Mouse (Mus musculus) left cerebral cortex, postnatal 36 days (tissue): ENCODE data around the gene Vps9d1. TPM values are rescaled to one million over a fixed set of nuclear protein-coding genes. Genes with fewer than 3 reads are reported as not detected.
"Not testable (repeated sequence)": the region's sequence is repeated elsewhere in the genome, so short reads cannot be mapped to it uniquely, and the experiment has no call there.

ENCODE experiments used
- DNase-seq, 2 experiments: peaks; one replicate each; pipeline ENCODE4 v3.0.0; 2021 to 2022; ENCODE audit warnings: low spot score in 2 of 2, mixed read lengths in 1 of 2
- intact Hi-C: fragments of 180-260 bp; cut with DNase I; formaldehyde crosslinking; loops from one replicate; pipeline ENCODE4 v1.15.1; 2025
- total RNA-seq, 2 experiments: library from RNA; stranded (reverse); gene quantifications; 2 replicates each; pipeline ENCODE4 v1.2.3; 2021

Gene Vps9d1
- total RNA-seq, result 10 to 100 TPM; 56.1 to 67.6 TPM

GRCm38 (mm10) chr8:123254099-123254885 lies at the start of gene Vps9d1, which contains the start of gene Zfp276:
Gene Vps9d1 (minus strand): TSS chr8:123254348.
Gene Zfp276 (plus strand): TSS chr8:123254195.
- peak; percentile 80 to 87 for DNase-seq
- intact Hi-C loops, result no loop called here

DNA sequence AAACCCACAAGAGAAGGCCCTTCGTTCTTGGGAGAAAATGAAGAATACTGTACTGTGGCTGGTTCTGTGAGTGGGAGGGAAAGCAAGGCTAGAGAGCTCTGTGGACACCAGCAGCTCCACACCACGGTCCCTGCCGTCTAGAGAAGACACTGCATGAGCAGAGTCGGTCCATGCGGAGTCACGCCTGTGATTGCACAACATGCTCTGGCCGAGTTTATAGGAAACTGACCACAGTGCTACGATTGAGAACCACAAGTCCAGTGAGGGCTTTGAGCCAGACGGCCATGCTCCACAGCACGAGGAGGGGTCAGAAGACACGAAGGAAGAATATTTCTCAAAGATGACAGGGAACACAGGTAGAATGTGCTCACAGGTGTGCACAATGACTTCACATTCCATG lies 44.2 kb upstream of the Vps9d1 start:
- intact Hi-C loops, result no loop called here
- DNase-seq, result no peak

DNA sequence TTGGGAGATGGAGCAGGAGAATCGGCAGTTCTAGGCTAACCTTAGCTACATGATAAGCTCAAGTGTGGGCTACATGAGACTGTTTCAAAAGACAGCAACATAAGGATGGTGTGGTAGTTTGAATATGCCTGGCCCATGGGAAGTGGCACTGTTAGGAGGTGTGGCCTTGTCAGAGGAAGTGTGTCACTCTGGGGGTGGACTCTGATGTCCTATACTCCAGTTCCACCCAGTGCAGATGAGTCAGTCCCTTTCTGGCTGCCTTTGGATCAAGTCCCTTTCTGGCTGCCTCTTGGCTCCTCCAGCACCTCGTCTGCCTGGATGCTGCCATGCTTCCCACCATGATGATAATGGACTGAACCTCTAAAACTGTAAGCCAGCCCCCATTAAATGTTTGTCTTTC lies 38.6 kb upstream of the Vps9d1 start:
- intact Hi-C loops, result no loop called here
- no peak for DNase-seq

DNA sequence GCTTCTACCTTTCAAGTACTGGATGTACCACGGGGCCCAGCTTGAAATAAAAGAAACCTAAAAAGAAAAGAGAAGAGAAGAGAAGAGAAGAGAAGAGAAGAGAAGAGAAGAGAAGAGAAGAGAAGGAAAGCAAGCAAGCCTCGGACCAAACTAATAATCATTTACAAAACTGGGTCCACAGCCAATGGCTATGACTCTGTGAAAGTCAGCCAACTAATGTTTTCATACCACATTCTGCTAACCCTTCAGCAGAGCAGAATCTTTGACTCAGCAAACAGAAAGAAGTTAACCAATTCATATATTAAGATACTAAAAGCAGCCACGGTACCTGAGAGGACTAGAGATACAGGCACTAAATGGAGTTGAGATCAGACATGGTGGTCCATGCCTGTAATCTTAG lies 38.1 kb upstream of the Vps9d1 start:
- intact Hi-C loops, result no loop called here
- no peak for DNase-seq

- DNase-seq, result no peak
- intact Hi-C loops, result no loop called here
Observed at GRCm38 (mm10) chr8:123291716-123292115, 37.6 kb upstream of the Vps9d1 start.

DNA sequence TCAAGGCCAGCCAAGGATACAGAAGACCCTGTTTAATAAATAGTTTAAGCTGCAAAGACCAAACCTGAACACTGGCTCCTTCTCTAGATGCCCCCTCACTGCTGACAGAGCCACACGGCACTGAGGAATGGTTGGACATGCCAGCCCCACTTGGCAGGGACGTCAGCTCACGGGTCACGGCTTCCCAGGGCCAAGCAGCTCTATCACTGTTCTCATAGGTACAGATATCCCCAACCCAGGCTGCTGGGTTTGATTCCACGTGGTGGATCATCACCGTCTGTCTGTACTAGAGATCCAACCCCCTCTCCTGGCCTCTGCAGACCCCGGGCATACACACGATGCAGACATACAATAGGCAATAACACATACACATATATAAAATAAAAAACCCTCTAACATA lies 36.5 kb upstream of the Vps9d1 start:
- no peak for DNase-seq
- intact Hi-C loops, result no loop called here

GRCm38 (mm10) chr8:123290166-123290565 lies 36.0 kb upstream of the Vps9d1 start:
- DNase-seq, result peak in 1 of 2 experiments; percentile 22
- intact Hi-C loops, result no loop called here

GRCm38 (mm10) chr8:123287362-123287761 lies 33.2 kb upstream of the Vps9d1 start:
- intact Hi-C loops, result no loop called here
- DNase-seq, result no peak

- DNase-seq, result no peak
Observed at GRCm38 (mm10) chr8:123284493-123284892, 30.3 kb upstream of the Vps9d1 start.

GRCm38 (mm10) chr8:123283991-123284390 lies 29.8 kb upstream of the Vps9d1 start:
- no peak for DNase-seq
- intact Hi-C loops, result no loop called here

More at GRCm38 (mm10) chr8:123284493-123284892, 30.3 kb upstream of the Vps9d1 start:
- intact Hi-C loops, result no loop called here

- intact Hi-C loops, DNase-seq: not testable (repeated sequence)
Observed at GRCm38 (mm10) chr8:123282994-123283393, 28.8 kb upstream of the Vps9d1 start.

DNA sequence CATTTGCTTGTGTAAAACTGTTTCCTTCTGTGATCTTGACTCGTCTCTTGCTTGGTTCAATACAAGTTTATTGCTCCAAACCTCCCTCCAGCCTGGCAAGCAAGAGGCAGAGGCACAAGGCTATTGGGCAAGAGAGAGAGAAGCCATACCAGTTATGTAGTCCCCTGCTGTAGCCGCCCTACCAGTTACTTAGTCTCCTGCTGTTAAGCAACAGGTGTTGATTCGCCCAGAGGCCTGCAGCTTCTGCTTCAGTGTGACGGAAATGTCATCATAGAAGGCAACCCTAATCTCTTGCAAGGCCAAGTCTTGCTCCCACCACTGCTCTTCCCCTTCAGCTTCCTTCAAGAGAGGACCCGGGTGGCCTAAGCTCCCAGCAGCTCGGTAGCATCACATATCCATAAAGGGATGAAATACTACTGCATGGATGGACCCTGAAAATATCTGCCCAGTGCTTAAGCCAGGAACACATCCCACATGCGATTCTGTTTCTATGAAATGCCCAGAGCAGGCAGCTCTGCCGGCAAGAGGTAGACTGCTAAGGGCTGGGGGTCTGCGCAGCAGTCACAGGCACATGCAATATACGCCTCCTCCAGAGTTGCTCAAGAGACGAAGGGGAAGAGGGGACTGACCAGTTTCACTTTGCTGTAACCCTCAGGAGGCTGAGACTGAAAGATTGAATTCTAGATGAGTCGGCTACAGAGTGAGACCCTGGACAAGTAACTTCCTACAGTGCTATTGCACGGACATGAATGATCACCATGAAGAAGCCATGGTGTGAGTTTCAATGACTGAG lies 26.4 kb upstream of the Vps9d1 start:
- DNase-seq, result no peak
- intact Hi-C loops, result no loop called here

GRCm38 (mm10) chr8:123279828-123280227 lies 25.7 kb upstream of the Vps9d1 start:
- intact Hi-C loops, result loop anchor here (2.0 kb wide), 1 partner anchor 27 kb away; no protein-coding TSS in a partner anchor
- DNase-seq, result no peak

GRCm38 (mm10) chr8:123278445-123278844 lies 24.3 kb upstream of the Vps9d1 start:
- no peak for DNase-seq
- intact Hi-C loops, result loop anchor here (2.0 kb wide), 1 partner anchor 28 kb away; no protein-coding TSS in a partner anchor

- no peak for DNase-seq
- intact Hi-C loops, result no loop called here
Observed at GRCm38 (mm10) chr8:123275096-123275495, 20.9 kb upstream of the Vps9d1 start.

DNA sequence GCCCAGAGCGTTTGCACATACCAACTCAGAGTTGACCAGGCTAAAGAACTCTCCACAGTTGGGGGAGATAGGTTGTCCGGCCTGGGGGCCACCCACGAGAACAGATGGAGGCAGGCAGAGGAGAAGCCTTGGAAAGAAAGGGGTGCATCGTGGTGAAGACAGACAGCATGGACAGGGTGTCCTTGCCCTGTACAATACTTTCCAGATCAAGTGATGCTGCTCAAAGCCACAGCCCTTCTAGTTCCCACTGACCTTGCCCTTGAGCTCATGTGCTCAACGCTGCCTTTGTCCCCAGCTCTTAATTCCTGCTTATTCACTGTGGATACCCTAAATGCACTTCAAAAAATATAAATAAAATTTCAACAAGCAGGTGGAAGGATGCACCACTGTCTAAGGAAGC lies 20.3 kb upstream of the Vps9d1 start:
- intact Hi-C loops, result no loop called here
- no peak for DNase-seq

- intact Hi-C loops, result no loop called here
- no peak for DNase-seq
Observed at GRCm38 (mm10) chr8:123271901-123272300, 17.8 kb upstream of the Vps9d1 start.

- no peak for DNase-seq
- intact Hi-C loops, result no loop called here
Observed at GRCm38 (mm10) chr8:123271147-123271546, 17.0 kb upstream of the Vps9d1 start.

DNA sequence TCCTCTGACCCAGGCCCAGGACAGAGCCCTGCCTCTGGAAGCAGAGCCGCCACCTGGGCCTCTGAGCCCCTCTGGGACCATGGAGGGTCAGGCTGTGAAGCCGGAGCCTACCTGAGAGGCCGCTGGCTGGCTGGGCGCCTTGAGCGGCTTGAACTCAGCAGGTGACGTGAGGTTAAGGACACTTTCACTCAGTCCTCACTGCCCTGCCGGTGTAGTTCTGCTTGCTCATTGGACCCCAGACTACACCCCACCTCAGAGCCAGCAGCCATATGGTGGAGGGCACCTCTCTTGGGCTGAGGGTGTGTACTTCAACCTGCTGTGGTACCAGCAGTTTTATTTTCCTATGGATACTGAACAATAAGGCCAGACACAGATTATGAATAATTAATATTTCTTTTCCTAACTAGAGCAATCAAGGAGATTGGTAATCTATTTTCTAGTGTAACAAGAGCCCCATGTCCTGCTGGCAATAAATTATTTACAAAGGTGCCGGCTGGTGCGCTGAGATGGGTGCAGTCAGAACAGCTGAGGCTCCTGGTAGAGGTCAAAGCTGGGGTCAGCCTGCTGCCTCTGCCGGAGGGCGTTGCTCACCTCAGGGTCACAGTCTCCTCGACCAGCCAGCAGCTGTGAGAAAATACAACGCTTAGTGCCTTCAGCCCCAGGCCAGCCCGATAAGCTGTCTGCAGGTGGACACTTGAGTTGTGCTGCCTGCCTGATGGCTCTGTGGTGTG lies 13.9 kb upstream of the Vps9d1 start:
- DNase-seq, result no peak
- intact Hi-C loops, result no loop called here

DNA sequence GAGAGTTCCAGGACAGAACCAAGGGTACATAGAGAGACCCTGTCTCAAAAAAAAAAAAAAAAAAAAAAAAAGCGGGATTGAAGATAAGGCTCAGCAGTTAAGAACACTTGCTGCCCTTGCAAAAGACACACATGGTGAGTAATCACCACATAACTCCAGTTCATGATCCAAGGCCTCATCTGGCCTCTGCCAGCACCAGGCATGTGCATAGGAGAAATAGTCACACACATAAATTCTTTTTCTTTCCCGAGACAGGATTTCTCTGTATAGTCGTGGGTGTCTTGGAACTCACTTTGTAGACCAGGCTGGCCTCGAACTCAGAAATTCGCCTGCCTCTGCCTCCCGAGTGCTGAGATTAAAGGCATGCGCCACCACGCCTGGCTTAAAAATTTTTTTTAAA lies 3.4 kb upstream of the Vps9d1 start:
- DNase-seq, intact Hi-C loops: not testable (repeated sequence)
